Comparison of ENCODE assay signal across 12 mouse cellular contexts in the genomic region with DNA sequence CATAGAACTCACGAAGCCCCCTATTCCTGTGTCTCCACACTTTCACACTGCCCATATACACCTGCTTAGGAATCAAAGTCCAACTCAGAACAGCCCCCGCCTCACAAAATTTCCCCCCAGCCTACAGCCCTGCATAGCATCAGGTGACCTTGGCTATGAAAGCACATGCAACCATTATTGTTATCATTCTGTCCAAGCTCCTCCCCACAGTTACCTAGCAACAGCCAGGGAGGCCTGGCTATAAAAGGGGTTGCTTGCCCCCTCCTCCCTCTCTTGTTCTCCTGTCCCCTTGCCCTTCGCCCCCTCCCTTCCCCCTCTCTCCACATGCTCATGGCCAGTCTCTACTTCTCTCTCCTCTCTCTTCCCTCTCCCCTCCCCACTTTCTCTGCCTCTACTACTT.
DNase-seq lines count a peak whose midpoint lies in the region; ATAC-seq and TF ChIP-seq lines count a peak whose summit lies in the region.
"Had no signal": no experiment of that assay in that cellular context is flagged by ENCODE, and none has a peak within 500 bp of the region (broad histone marks: within the 10 kb centered on the region; RNA-seq: fewer than 3 reads in every experiment).

No protein-coding gene starts in this region.

- peaks cover 5% of the 10 kb centered on the region for H3K79me2 ChIP-seq in heart, adult 2 months (replicated peaks; ENCODE audit: control insufficient read depth, insufficient read depth, low read length)

- no peak overlapping the region for H3K27ac ChIP-seq in heart, postnatal 0 days (ENCODE audit: low read depth)
- no peak overlapping the region for H3K27ac ChIP-seq in heart, adult 2 months
- no peak overlapping the region for H3K27ac ChIP-seq in forebrain, embryonic 11.5 days (ENCODE audit: low read depth, low read length)
- H3K27ac ChIP-seq in intestine, embryonic 16.5 days (ENCODE audit: low read length): no peak overlapping the region
- no peak overlapping the region for H3K27ac ChIP-seq in neural tube, embryonic 15.5 days (replicated peaks)
- H3K27ac ChIP-seq in liver, embryonic 12.5 days: no peak overlapping the region
- H3K27ac ChIP-seq: stomach, embryonic 15.5 days had no signal

- peak; percentile 40; the same call in 1 of the 2 replicates for ATAC-seq in heart, postnatal 0 days (ENCODE audit: insufficient read depth, low read depth)
- peak; percentile 77 for ATAC-seq in forebrain, embryonic 11.5 days (replicated peaks; ENCODE audit: low FRiP score)
- peak; percentile 70 for ATAC-seq in intestine, embryonic 16.5 days
- peak; percentile 48 for ATAC-seq in neural tube, embryonic 15.5 days (ENCODE audit: low FRiP score)
- ATAC-seq in liver, embryonic 12.5 days: no peak
- ATAC-seq: lung, postnatal 0 days had no signal

- DNase-seq in heart, postnatal 0 days (ENCODE audit: low spot score): no peak
- no peak for DNase-seq in heart, adult 2 months
- DNase-seq in forebrain, embryonic 11.5 days (ENCODE audit: low spot score): peak; percentile 58
- no peak for DNase-seq in urinary bladder, postnatal 36 days (ENCODE audit: low spot score in 2 of 2)
- no peak for DNase-seq in cerebellum, postnatal 4 days (ENCODE audit: low spot score in 2 of 2)
- DNase-seq: cerebellum, postnatal 10 days; kidney, adult 9 months had no signal

- H3K9ac ChIP-seq in heart, postnatal 0 days (replicated peaks; ENCODE audit: low read depth, low read length): no peak overlapping the region
- no peak overlapping the region for H3K9ac ChIP-seq in heart, adult 2 months (ENCODE audit: low read depth, low read length)
- H3K9ac ChIP-seq in forebrain, embryonic 11.5 days (ENCODE audit: low read length): no peak overlapping the region
- H3K9ac ChIP-seq in intestine, embryonic 16.5 days (ENCODE audit: low read depth, low read length): no peak overlapping the region
- H3K9ac ChIP-seq in neural tube, embryonic 15.5 days (replicated peaks): no peak overlapping the region
- H3K9ac ChIP-seq in liver, embryonic 12.5 days: no peak overlapping the region
- H3K9ac ChIP-seq: stomach, embryonic 15.5 days had no signal

- H3K9me3 ChIP-seq in heart, postnatal 0 days (replicated peaks; ENCODE audit: control insufficient read depth, low read length): no peaks in the 10 kb centered on the region
- H3K9me3 ChIP-seq in forebrain, embryonic 11.5 days (ENCODE audit: control insufficient read depth, low read length): no peaks in the 10 kb centered on the region
- H3K9me3 ChIP-seq in intestine, embryonic 16.5 days (ENCODE audit: control insufficient read depth, low read length): no peaks in the 10 kb centered on the region
- no peaks in the 10 kb centered on the region for H3K9me3 ChIP-seq in neural tube, embryonic 15.5 days (replicated peaks)
- H3K9me3 ChIP-seq in liver, embryonic 12.5 days (replicated peaks): no peaks in the 10 kb centered on the region
- H3K9me3 ChIP-seq: stomach, embryonic 15.5 days had no signal

- no peaks in the 10 kb centered on the region for H3K27me3 ChIP-seq in heart, postnatal 0 days (ENCODE audit: control insufficient read depth, insufficient read depth, low read length)
- no peaks in the 10 kb centered on the region for H3K27me3 ChIP-seq in heart, adult 2 months (ENCODE audit: control insufficient read depth, insufficient read depth, low read length)
- H3K27me3 ChIP-seq in forebrain, embryonic 11.5 days (ENCODE audit: control insufficient read depth, insufficient read depth, low read length): no peaks in the 10 kb centered on the region
- no peaks in the 10 kb centered on the region for H3K27me3 ChIP-seq in intestine, embryonic 16.5 days (replicated peaks; ENCODE audit: control insufficient read depth, insufficient read depth, low read length)
- no peaks in the 10 kb centered on the region for H3K27me3 ChIP-seq in neural tube, embryonic 15.5 days (replicated peaks)
- H3K27me3 ChIP-seq in liver, embryonic 12.5 days (replicated peaks): no peaks in the 10 kb centered on the region
- H3K27me3 ChIP-seq: stomach, embryonic 15.5 days had no signal

- no peak for TF ChIP-seq CTCF in heart, postnatal 0 days (IDR thresholded peaks at IDR 0.05; ENCODE audit: low read depth)
- no peak for TF ChIP-seq CTCF in heart, adult 2 months (IDR thresholded peaks at IDR 0.05)

- intact Hi-C loops in heart, adult 2 months (cut with DNase I): no loop called here

- no peak overlapping the region for H3K4me3 ChIP-seq in heart, postnatal 0 days (ENCODE audit: low read depth, low read length)
- H3K4me3 ChIP-seq in heart, adult 2 months: no peak overlapping the region
- no peak overlapping the region for H3K4me3 ChIP-seq in forebrain, embryonic 11.5 days (ENCODE audit: low read depth, low read length)
- no peak overlapping the region for H3K4me3 ChIP-seq in intestine, embryonic 16.5 days (ENCODE audit: low read length)
- no peak overlapping the region for H3K4me3 ChIP-seq in neural tube, embryonic 15.5 days (replicated peaks)
- no peak overlapping the region for H3K4me3 ChIP-seq in liver, embryonic 12.5 days
- H3K4me3 ChIP-seq: stomach, embryonic 15.5 days had no signal

- H3K36me3 ChIP-seq in heart, postnatal 0 days (replicated peaks; ENCODE audit: control insufficient read depth, insufficient read depth, low read length): no peaks in the 10 kb centered on the region
- H3K36me3 ChIP-seq in heart, adult 2 months (ENCODE audit: control insufficient read depth, insufficient read depth, low read length): no peaks in the 10 kb centered on the region
- H3K36me3 ChIP-seq in forebrain, embryonic 11.5 days (ENCODE audit: control insufficient read depth, insufficient read depth, low read length): no peaks in the 10 kb centered on the region
- no peaks in the 10 kb centered on the region for H3K36me3 ChIP-seq in intestine, embryonic 16.5 days (ENCODE audit: control insufficient read depth, insufficient read depth, low read length)
- H3K36me3 ChIP-seq in neural tube, embryonic 15.5 days: no peaks in the 10 kb centered on the region
- no peaks in the 10 kb centered on the region for H3K36me3 ChIP-seq in liver, embryonic 12.5 days
- H3K36me3 ChIP-seq: stomach, embryonic 15.5 days had no signal

- TF ChIP-seq POLR2A in heart, adult 2 months (IDR thresholded peaks at IDR 0.05; ENCODE audit: insufficient read depth, low read depth, low read length): no peak

- WGBS in heart, postnatal 0 days: 75% methylated on average over 3 of the region's 3 CpGs
- 92% methylated on average over 3 of the region's 3 CpGs for WGBS in heart, adult 2 months
- 69% methylated on average over 3 of the region's 3 CpGs for WGBS in forebrain, embryonic 11.5 days
- WGBS in intestine, embryonic 16.5 days: 51% methylated on average over 3 of the region's 3 CpGs
- 41% methylated on average over 2 of the region's 3 CpGs for WGBS in neural tube, embryonic 15.5 days
- 77% methylated on average over 3 of the region's 3 CpGs for WGBS in liver, embryonic 12.5 days (ENCODE audit: insufficient replicate concordance)

- peaks cover 11% of the 10 kb centered on the region; the same call in 1 of the 2 replicates for H3K4me1 ChIP-seq in heart, postnatal 0 days (ENCODE audit: control insufficient read depth, insufficient read depth)
- no peaks in the 10 kb centered on the region for H3K4me1 ChIP-seq in heart, adult 2 months (ENCODE audit: control insufficient read depth, insufficient read depth, low read length)
- peaks cover 5% of the 10 kb centered on the region for H3K4me1 ChIP-seq in forebrain, embryonic 11.5 days (replicated peaks; ENCODE audit: control insufficient read depth, insufficient read depth, low read length)
- H3K4me1 ChIP-seq in intestine, embryonic 16.5 days (ENCODE audit: control insufficient read depth, insufficient read depth, low read length): peaks cover 8% of the 10 kb centered on the region; the same call in 1 of the 2 replicates
- peaks cover 15% of the 10 kb centered on the region for H3K4me1 ChIP-seq in neural tube, embryonic 15.5 days
- H3K4me1 ChIP-seq in liver, embryonic 12.5 days: peaks cover 6% of the 10 kb centered on the region; the same call in 1 of the 2 replicates

- H3K4me2 ChIP-seq in heart, postnatal 0 days (ENCODE audit: low read depth, low read length): no peak overlapping the region
- no peak overlapping the region for H3K4me2 ChIP-seq in forebrain, embryonic 11.5 days (ENCODE audit: low read depth, low read length, severe bottlenecking)
- no peak overlapping the region for H3K4me2 ChIP-seq in intestine, embryonic 16.5 days (ENCODE audit: low read depth, low read length)
- H3K4me2 ChIP-seq in neural tube, embryonic 15.5 days: no peak overlapping the region
- no peak overlapping the region for H3K4me2 ChIP-seq in liver, embryonic 12.5 days
- H3K4me2 ChIP-seq: stomach, embryonic 15.5 days had no signal

- TF ChIP-seq EP300 in heart, postnatal 0 days (IDR thresholded peaks at IDR 0.05; ENCODE audit: low read depth): no peak
- no peak for TF ChIP-seq EP300 in heart, adult 2 months (IDR thresholded peaks at IDR 0.05; ENCODE audit: insufficient read depth, low read depth, low read length)
